Mouse (Mus musculus): ENCODE results near the gene Zeb2. TPM values are rescaled to one million over a fixed set of nuclear protein-coding genes. Genes with fewer than 3 reads are reported as not detected.
A peak's percentile ranks its signal among the peaks of the same experiment; 100 is the strongest.

Zeb2 gene
- polyA plus RNA-seq (2012; rRNA removed): 3.2 and 4.2 TPM in 2 replicates

- no peaks in the 10 kb centered on the region for H3K27me3 ChIP-seq (ENCODE audit: control insufficient read depth, insufficient read depth, low read length)
- peak within 1 kb of the TSS; percentile 70 for H3K4me3 ChIP-seq (ENCODE audit: control insufficient read depth, low read depth, low read length)
- TF ChIP-seq POLR2A (IDR thresholded peaks at IDR 0.05; ENCODE audit: control insufficient read depth, low read depth, low read length) (no peak; the same call in 1 of the 2 replicates), CTCF (IDR thresholded peaks at IDR 0.05; ENCODE audit: control insufficient read depth, insufficient read depth, insufficient replicate concordance, low read depth, low read length) (no peak)
- H3K27ac ChIP-seq (ENCODE audit: control insufficient read depth, insufficient read depth, low read depth, low read length): peak within 1 kb of the TSS; percentile 82
- H3K36me3 ChIP-seq (ENCODE audit: control insufficient read depth, insufficient read depth, low read length): no peaks in the 10 kb centered on the region
- H3K4me1 ChIP-seq (ENCODE audit: control insufficient read depth, insufficient read depth, low read length): peaks cover 5% of the 10 kb centered on the region
Measured at GRCm38 (mm10) chr2:45117087-45117561, at the start of gene Zeb2. Gene Zeb2 (minus strand): TSS chr2:45117395.

GRCm38 (mm10) chr2:45158785-45159184, 41.6 kb upstream of the Zeb2 start:
- TF ChIP-seq CTCF (IDR thresholded peaks at IDR 0.05; ENCODE audit: control insufficient read depth, insufficient read depth, insufficient replicate concordance, low read depth, low read length) (no peak), POLR2A (IDR thresholded peaks at IDR 0.05; ENCODE audit: control insufficient read depth, low read depth, low read length) (no peak)
- H3K36me3 ChIP-seq (ENCODE audit: control insufficient read depth, insufficient read depth, low read length): no peaks in the 10 kb centered on the region
- no peaks in the 10 kb centered on the region for H3K27me3 ChIP-seq (ENCODE audit: control insufficient read depth, insufficient read depth, low read length)
- H3K27ac ChIP-seq (ENCODE audit: control insufficient read depth, insufficient read depth, low read depth, low read length): no peak overlapping the region
- H3K4me1 ChIP-seq (ENCODE audit: control insufficient read depth, insufficient read depth, low read length): no peaks in the 10 kb centered on the region
- H3K4me3 ChIP-seq (ENCODE audit: control insufficient read depth, low read depth, low read length): no peak overlapping the region

- no peak overlapping the region for H3K4me3 ChIP-seq (ENCODE audit: control insufficient read depth, low read depth, low read length)
- H3K27me3 ChIP-seq (ENCODE audit: control insufficient read depth, insufficient read depth, low read length): no peaks in the 10 kb centered on the region
- no peak overlapping the region for H3K27ac ChIP-seq (ENCODE audit: control insufficient read depth, insufficient read depth, low read depth, low read length)
- no peaks in the 10 kb centered on the region for H3K36me3 ChIP-seq (ENCODE audit: control insufficient read depth, insufficient read depth, low read length)
- no peaks in the 10 kb centered on the region for H3K4me1 ChIP-seq (ENCODE audit: control insufficient read depth, insufficient read depth, low read length)
- TF ChIP-seq POLR2A (IDR thresholded peaks at IDR 0.05; ENCODE audit: control insufficient read depth, low read depth, low read length) (no peak), CTCF (IDR thresholded peaks at IDR 0.05; ENCODE audit: control insufficient read depth, insufficient read depth, insufficient replicate concordance, low read depth, low read length) (no peak)
Measured at GRCm38 (mm10) chr2:45158351-45158782, 41.2 kb upstream of the Zeb2 start.

GRCm38 (mm10) chr2:45153315-45153714, 36.1 kb upstream of the Zeb2 start:
- Histone ChIP-seq H3K27me3 (ENCODE audit: control insufficient read depth, insufficient read depth, low read length) (no peaks in the 10 kb centered on the region), H3K36me3 (ENCODE audit: control insufficient read depth, insufficient read depth, low read length) (no peaks in the 10 kb centered on the region), H3K27ac (ENCODE audit: control insufficient read depth, insufficient read depth, low read depth, low read length) (no peak overlapping the region), H3K4me3 (ENCODE audit: control insufficient read depth, low read depth, low read length) (no peak overlapping the region), H3K4me1 (ENCODE audit: control insufficient read depth, insufficient read depth, low read length) (no peaks in the 10 kb centered on the region)
- TF ChIP-seq CTCF (IDR thresholded peaks at IDR 0.05; ENCODE audit: control insufficient read depth, insufficient read depth, insufficient replicate concordance, low read depth, low read length) (no peak), POLR2A (IDR thresholded peaks at IDR 0.05; ENCODE audit: control insufficient read depth, low read depth, low read length) (no peak)

- no peak overlapping the region for H3K27ac ChIP-seq (ENCODE audit: control insufficient read depth, insufficient read depth, low read depth, low read length)
- no peaks in the 10 kb centered on the region for H3K4me1 ChIP-seq (ENCODE audit: control insufficient read depth, insufficient read depth, low read length)
- TF ChIP-seq POLR2A (IDR thresholded peaks at IDR 0.05; ENCODE audit: control insufficient read depth, low read depth, low read length): no peak
- TF ChIP-seq CTCF (IDR thresholded peaks at IDR 0.05; ENCODE audit: control insufficient read depth, insufficient read depth, insufficient replicate concordance, low read depth, low read length): no peak
- H3K27me3 ChIP-seq (ENCODE audit: control insufficient read depth, insufficient read depth, low read length): no peaks in the 10 kb centered on the region
- no peak overlapping the region for H3K4me3 ChIP-seq (ENCODE audit: control insufficient read depth, low read depth, low read length)
- no peaks in the 10 kb centered on the region for H3K36me3 ChIP-seq (ENCODE audit: control insufficient read depth, insufficient read depth, low read length)
Measured at GRCm38 (mm10) chr2:45143162-45143561, 26.0 kb upstream of the Zeb2 start.

- TF ChIP-seq POLR2A (IDR thresholded peaks at IDR 0.05; ENCODE audit: control insufficient read depth, low read depth, low read length) (no peak), CTCF (IDR thresholded peaks at IDR 0.05; ENCODE audit: control insufficient read depth, insufficient read depth, insufficient replicate concordance, low read depth, low read length) (no peak)
- H3K4me3 ChIP-seq (ENCODE audit: control insufficient read depth, low read depth, low read length): no peak overlapping the region
Measured at GRCm38 (mm10) chr2:45138906-45139305, 21.7 kb upstream of the Zeb2 start.

GRCm38 (mm10) chr2:45136783-45137182, 19.6 kb upstream of the Zeb2 start:
- Histone ChIP-seq H3K36me3 (ENCODE audit: control insufficient read depth, insufficient read depth, low read length) (no peaks in the 10 kb centered on the region), H3K27me3 (ENCODE audit: control insufficient read depth, insufficient read depth, low read length) (no peaks in the 10 kb centered on the region), H3K4me1 (ENCODE audit: control insufficient read depth, insufficient read depth, low read length) (no peaks in the 10 kb centered on the region), H3K4me3 (ENCODE audit: control insufficient read depth, low read depth, low read length) (no peak overlapping the region), H3K27ac (ENCODE audit: control insufficient read depth, insufficient read depth, low read depth, low read length) (no peak overlapping the region)
- TF ChIP-seq CTCF (IDR thresholded peaks at IDR 0.05; ENCODE audit: control insufficient read depth, insufficient read depth, insufficient replicate concordance, low read depth, low read length): no peak
- TF ChIP-seq POLR2A (IDR thresholded peaks at IDR 0.05; ENCODE audit: control insufficient read depth, low read depth, low read length): no peak

More at GRCm38 (mm10) chr2:45138906-45139305, 21.7 kb upstream of the Zeb2 start:
- Histone ChIP-seq H3K27me3 (ENCODE audit: control insufficient read depth, insufficient read depth, low read length) (no peaks in the 10 kb centered on the region), H3K36me3 (ENCODE audit: control insufficient read depth, insufficient read depth, low read length) (no peaks in the 10 kb centered on the region), H3K27ac (ENCODE audit: control insufficient read depth, insufficient read depth, low read depth, low read length) (no peak overlapping the region), H3K4me1 (ENCODE audit: control insufficient read depth, insufficient read depth, low read length) (no peaks in the 10 kb centered on the region)

All from testis, adult 2 months (tissue).